Mouse (Mus musculus): Measurements from ENCODE around the gene Gm20903. TPM values are rescaled to one million over a fixed set of nuclear protein-coding genes. Genes with fewer than 3 reads are reported as not detected.
"Not testable (repeated sequence)": the region's sequence is repeated elsewhere in the genome, so short reads cannot be mapped to it uniquely, and the experiment has no call there.

The Gm20903 gene
- not detected in 2 replicates for polyA plus RNA-seq (2014; fragmentation: Nextera tagmentation; extraction: Ambion mirVana)

- DNase-seq (ENCODE audit: low spot score); H3K27me3 ChIP-seq (ENCODE audit: control insufficient read depth, insufficient read depth, low read length); H3K4me2 ChIP-seq (replicated peaks); H3K4me1 ChIP-seq (replicated peaks; ENCODE audit: control insufficient read depth, insufficient read depth, low read length); H3K27ac ChIP-seq; H3K4me3 ChIP-seq (replicated peaks; ENCODE audit: low read length); H3K36me3 ChIP-seq (replicated peaks; ENCODE audit: control insufficient read depth, insufficient read depth); H3K9ac ChIP-seq; ATAC-seq (ENCODE audit: low FRiP score); H3K9me3 ChIP-seq (ENCODE audit: control insufficient read depth, low read length): not testable (repeated sequence)
- no CpG with 5 or more reads among the region's 6 CpGs for WGBS
Measured at GRCm38 (mm10) chrY:73669015-73669414, at the start of gene Gm20903. Gene Gm20903, plus strand, starts transcription at chrY:73669315.

All from hindbrain, embryonic 14.5 days (tissue).